8 mouse cellular contexts compared by ENCODE assay signal in genomic region chr14:61137994-61138726, GRCm38 (mm10). TPM values are rescaled to one million over a fixed set of nuclear protein-coding genes. Genes with fewer than 3 reads are reported as not detected.
DNase-seq lines count a peak whose midpoint lies in the region; ATAC-seq and TF ChIP-seq lines count a peak whose summit lies in the region.

Gene Sacs, plus strand, starts transcription at chr14:61138457.

- peaks cover 2% of the 10 kb centered on the region; the same call in 1 of the 2 replicates for H3K4me1 ChIP-seq in liver, adult 2 months (ENCODE audit: control insufficient read depth, insufficient read depth, low read length)
- H3K4me1 ChIP-seq in hindbrain, embryonic 15.5 days (replicated peaks), result peaks cover 26% of the 10 kb centered on the region
- H3K4me1 ChIP-seq in limb, embryonic 15.5 days, result peaks cover 5% of the 10 kb centered on the region

- H3K27me3 ChIP-seq in liver, adult 2 months (ENCODE audit: control insufficient read depth, insufficient read depth, low read length), result peaks cover 4% of the 10 kb centered on the region; the same call in 1 of the 2 replicates
- no peaks in the 10 kb centered on the region for H3K27me3 ChIP-seq in hindbrain, embryonic 15.5 days
- H3K27me3 ChIP-seq in limb, embryonic 15.5 days, result peaks cover 19% of the 10 kb centered on the region

- peak; percentile 94 for ATAC-seq in hindbrain, embryonic 15.5 days (ENCODE audit: low FRiP score, low read depth)
- ATAC-seq in limb, embryonic 15.5 days (ENCODE audit: insufficient number of reproducible peaks, low FRiP score, low TSS enrichment, low read depth), result no peak

- DNase-seq in liver, adult 2 months (ENCODE audit: extremely low read depth, low read depth, low spot score), result no peak
- no peak for DNase-seq in liver
- DNase-seq in cerebellum, postnatal 25 days, result peak; percentile 70 to 74
- DNase-seq in frontal cortex, postnatal 36 days (ENCODE audit: low spot score in 2 of 2), result peak; percentile 67 to 71
- peak; percentile 57 to 71 for DNase-seq in right cerebral cortex, adult 2 months (ENCODE audit: low spot score in 2 of 2)
- DNase-seq in ovary, adult 18-20 months (ENCODE audit: low spot score), result no peak

- no peaks in the 10 kb centered on the region for H3K36me3 ChIP-seq in liver, adult 2 months (ENCODE audit: control insufficient read depth, insufficient read depth, low read length)
- no peaks in the 10 kb centered on the region for H3K36me3 ChIP-seq in hindbrain, embryonic 15.5 days
- H3K36me3 ChIP-seq in limb, embryonic 15.5 days, result no peaks in the 10 kb centered on the region

- peak within 1 kb of the TSS; percentile 10; the same call in 1 of the 2 replicates for H3K4me3 ChIP-seq in liver, adult 2 months (ENCODE audit: insufficient read depth, low read depth, low read length)
- peak within 1 kb of the TSS; percentile 56 for H3K4me3 ChIP-seq in hindbrain, embryonic 15.5 days
- peak within 1 kb of the TSS; percentile 44 for H3K4me3 ChIP-seq in limb, embryonic 15.5 days

- H3K9me3 ChIP-seq in hindbrain, embryonic 15.5 days, result no peaks in the 10 kb centered on the region
- H3K9me3 ChIP-seq in limb, embryonic 15.5 days, result no peaks in the 10 kb centered on the region

- H3K27ac ChIP-seq in liver, adult 2 months (replicated peaks; ENCODE audit: insufficient read depth, low read depth, low read length), result no peak within 1 kb of the TSS
- H3K27ac ChIP-seq in hindbrain, embryonic 15.5 days (replicated peaks), result peak within 1 kb of the TSS; percentile 79
- no peak within 1 kb of the TSS for H3K27ac ChIP-seq in limb, embryonic 15.5 days

- H3K4me2 ChIP-seq in hindbrain, embryonic 15.5 days, result peak within 1 kb of the TSS; percentile 59
- peak within 1 kb of the TSS; percentile 69 for H3K4me2 ChIP-seq in limb, embryonic 15.5 days

- 16% methylated on average over 23 of the region's 23 CpGs for WGBS in liver, adult 2 months
- 3% methylated on average over 23 of the region's 23 CpGs for WGBS in hindbrain, embryonic 15.5 days
- WGBS in limb, embryonic 15.5 days, result 5% methylated on average over 23 of the region's 23 CpGs

- 0 out of 2 replicates have a peak within 1 kb of the TSS, but pooled peaks have one; percentile 8 for H3K9ac ChIP-seq in liver, adult 2 months (ENCODE audit: low read depth, low read length)
- peak within 1 kb of the TSS; percentile 79 for H3K9ac ChIP-seq in hindbrain, embryonic 15.5 days
- peak within 1 kb of the TSS; percentile 33; the same call in 1 of the 2 replicates for H3K9ac ChIP-seq in limb, embryonic 15.5 days

- no peak for TF ChIP-seq CTCF in liver, adult 2 months (IDR thresholded peaks at IDR 0.05; ENCODE audit: low read depth, low read length)

- H3K79me2 ChIP-seq in liver, adult 2 months (ENCODE audit: control insufficient read depth, insufficient read depth, low read length), result no peaks in the 10 kb centered on the region

- TF ChIP-seq POLR2A in liver, adult 2 months (IDR thresholded peaks at IDR 0.05; ENCODE audit: extremely low read depth, insufficient read depth, low read length), result no peak

RNA-seq across cellular contexts. Expression of gene Sacs, which starts in this region (rescaled TPM):
- 1.8 and 2.1 TPM in 2 replicates for total RNA-seq in liver, adult 2 months (2014; rRNA removed)
- polyA plus RNA-seq in liver, adult 2 months (2012; rRNA removed), result 0.06 and 0.10 TPM in 2 replicates
- polyA plus RNA-seq in hindbrain, embryonic 15.5 days (2015; fragmentation: Nextera tagmentation; extraction: Ambion mirVana), result 6.9 and 7.6 TPM in 2 replicates
- polyA plus RNA-seq in limb, embryonic 15.5 days (2015; fragmentation: Nextera tagmentation; extraction: Ambion mirVana), result 2.4 and 2.5 TPM in 2 replicates

Comparison
In these comparisons a context has a peak if more than half of its experiments do, and no peak if none do; other contexts are left out.
1. DNase-seq: peak in cerebellum, postnatal 25 days (2 of 2), frontal cortex, postnatal 36 days (2 of 2) and right cerebral cortex, adult 2 months (2 of 2); none in liver, adult 2 months (single experiment), liver (single experiment) and ovary, adult 18-20 months (single experiment).
2. H3K9ac ChIP-seq: peak in every context shown above with its lines; median percentile 79 in hindbrain, embryonic 15.5 days; 33 in limb, embryonic 15.5 days; 8 in liver, adult 2 months.
3. Peak in every context shown above with its lines, with median percentiles within 50 percentile points of each other: H3K4me3 ChIP-seq.